Mouse (Mus musculus) thymus, postnatal 0 days (tissue): Measurements from ENCODE around the gene Kank2. TPM values are rescaled to one million over a fixed set of nuclear protein-coding genes. Genes with fewer than 3 reads are reported as not detected.
"Not testable (repeated sequence)": the region's sequence is repeated elsewhere in the genome, so short reads cannot be mapped to it uniquely, and the experiment has no call there.

ENCODE experiments used
- DNase-seq: peaks from one replicate; pipeline ENCODE4 v3.0.0-alpha.2; 2015; ENCODE audit warnings: low spot score
- polyA plus RNA-seq: library from polyadenylated mRNA; unstranded; fragments of >200 nt; fragmentation: Nextera tagmentation; extraction: Ambion mirVana; gene quantifications from 2 replicates; pipeline ENCODE4 v1.2.1, GENCODE M21; 2015

Kank2 gene
- polyA plus RNA-seq, 1 experiment from 2014 or later: 1.8 TPM

- no peak for DNase-seq
Observed at GRCm38 (mm10) chr9:21818561-21818960, 20.0 kb upstream of the Kank2 start.

- DNase-seq: no peak
Observed at GRCm38 (mm10) chr9:21818125-21818524, 19.6 kb upstream of the Kank2 start.

- no peak for DNase-seq
Observed at GRCm38 (mm10) chr9:21816716-21817305, 18.3 kb upstream of the Kank2 start.

GRCm38 (mm10) chr9:21811170-21811569 is 12.6 kb upstream of the Kank2 start:
- DNase-seq: no peak

- DNase-seq: peak; percentile 39
Observed at GRCm38 (mm10) chr9:21808561-21808960, 10.0 kb upstream of the Kank2 start.

- DNase-seq: no peak
Observed at GRCm38 (mm10) chr9:21806976-21807375, 8.4 kb upstream of the Kank2 start.

GRCm38 (mm10) chr9:21806363-21806762 is 7.8 kb upstream of the Kank2 start:
- no peak for DNase-seq

- peak; percentile 73 for DNase-seq
Observed at GRCm38 (mm10) chr9:21803986-21804644, 5.6 kb upstream of the Kank2 start.

GRCm38 (mm10) chr9:21801591-21801990 is 3.0 kb upstream of the Kank2 start:
- DNase-seq: no peak

GRCm38 (mm10) chr9:21801121-21801520 is 2.6 kb upstream of the Kank2 start:
- no peak for DNase-seq

GRCm38 (mm10) chr9:21799010-21799350 is 436 bp upstream of the Kank2 start:
- no peak for DNase-seq

- DNase-seq: peak; percentile 23
Observed at GRCm38 (mm10) chr9:21797921-21798344, 611 bp downstream of the Kank2 start.

GRCm38 (mm10) chr9:21796919-21797318 is 1.6 kb downstream of the Kank2 start:
- DNase-seq: no peak

GRCm38 (mm10) chr9:21796259-21796658 is 2.3 kb downstream of the Kank2 start:
- DNase-seq: no peak

- no peak for DNase-seq
Observed at GRCm38 (mm10) chr9:21795579-21795978, 3.0 kb downstream of the Kank2 start.

GRCm38 (mm10) chr9:21794925-21795324 is 3.6 kb downstream of the Kank2 start:
- DNase-seq: no peak

GRCm38 (mm10) chr9:21794344-21794834 is 4.2 kb downstream of the Kank2 start:
- no peak for DNase-seq

- DNase-seq: not testable (repeated sequence)
Observed at GRCm38 (mm10) chr9:21793507-21793906, 5.0 kb downstream of the Kank2 start.

GRCm38 (mm10) chr9:21792644-21793043 is 5.9 kb downstream of the Kank2 start:
- no peak for DNase-seq

- no peak for DNase-seq
Observed at GRCm38 (mm10) chr9:21791861-21792260, 6.7 kb downstream of the Kank2 start.

GRCm38 (mm10) chr9:21788234-21788633 is 10.3 kb downstream of the Kank2 start:
- DNase-seq: no peak

GRCm38 (mm10) chr9:21787654-21788053 is 10.9 kb downstream of the Kank2 start:
- no peak for DNase-seq

- peak; percentile 52 for DNase-seq
Observed at GRCm38 (mm10) chr9:21786906-21787305, 11.6 kb downstream of the Kank2 start.
